Mouse (Mus musculus) v-Abl transformed pro-B cells (cell line): Measurements from ENCODE around the gene Ankrd33.

Experiments
- in situ Hi-C, 2 experiments: fragments of 400-800 bp; cut with MboI; formaldehyde crosslinking; loops; one replicate each; pipeline ENCODE4 v1.15.1; 2025; ENCODE audit not compliant: unreplicated experiment in 2 of 2

Gene Ankrd33

GRCm38 (mm10) chr15:101144176-101144575 is 28.6 kb downstream of the Ankrd33 start:
- in situ Hi-C loops, result loop anchor here in 1 of 2 experiments (10.0 kb wide), 1 partner anchor 51 kb away; no protein-coding TSS in a partner anchor

- in situ Hi-C loops, result loop anchor here (5.0 to 10.0 kb wide), 2 partner anchors 48 to 50 kb away; no protein-coding TSS in a partner anchor
Measured at GRCm38 (mm10) chr15:101144779-101145178, 29.2 kb downstream of the Ankrd33 start.

GRCm38 (mm10) chr15:101145424-101146099 is 30.0 kb downstream of the Ankrd33 start:
- in situ Hi-C loops, result loop anchor here (5.0 to 10.0 kb wide), 2 partner anchors 47 to 49 kb away; no protein-coding TSS in a partner anchor

- in situ Hi-C loops, result loop anchor here (5.0 to 10.0 kb wide), 2 partner anchors 46 to 48 kb away; no protein-coding TSS in a partner anchor
Measured at GRCm38 (mm10) chr15:101146100-101146965, 30.8 kb downstream of the Ankrd33 start.

- in situ Hi-C loops, result loop anchor here (5.0 to 10.0 kb wide), 2 partner anchors 45 to 47 kb away; no protein-coding TSS in a partner anchor
Measured at GRCm38 (mm10) chr15:101147115-101147909, 31.8 kb downstream of the Ankrd33 start.

GRCm38 (mm10) chr15:101147910-101148273 is 32.3 kb downstream of the Ankrd33 start:
- in situ Hi-C loops, result loop anchor here (5.0 to 10.0 kb wide), 2 partner anchors 44 to 47 kb away; no protein-coding TSS in a partner anchor

GRCm38 (mm10) chr15:101148604-101149003 is 33.0 kb downstream of the Ankrd33 start:
- in situ Hi-C loops, result loop anchor here (5.0 to 10.0 kb wide), 2 partner anchors 44 to 46 kb away; no protein-coding TSS in a partner anchor

GRCm38 (mm10) chr15:101151409-101152261 is 36.1 kb downstream of the Ankrd33 start:
- in situ Hi-C loops, result no loop called here

GRCm38 (mm10) chr15:101154700-101155616 is 39.4 kb downstream of the Ankrd33 start:
- in situ Hi-C loops, result no loop called here

- in situ Hi-C loops, result no loop called here
Measured at GRCm38 (mm10) chr15:101160128-101160527, 44.6 kb downstream of the Ankrd33 start.

GRCm38 (mm10) chr15:101160591-101160990 is 45.0 kb downstream of the Ankrd33 start:
- in situ Hi-C loops, result no loop called here

GRCm38 (mm10) chr15:101161534-101161933 is 46.0 kb downstream of the Ankrd33 start:
- in situ Hi-C loops, result no loop called here

- in situ Hi-C loops, result no loop called here
Measured at GRCm38 (mm10) chr15:101163056-101163458, 47.5 kb downstream of the Ankrd33 start.

GRCm38 (mm10) chr15:101163854-101164253 is 48.3 kb downstream of the Ankrd33 start:
- in situ Hi-C loops, result no loop called here

- in situ Hi-C loops, result no loop called here
Measured at GRCm38 (mm10) chr15:101164291-101164690, 48.7 kb downstream of the Ankrd33 start.

GRCm38 (mm10) chr15:101165658-101166437 is 50.3 kb downstream of the Ankrd33 start:
- in situ Hi-C loops, result no loop called here

GRCm38 (mm10) chr15:101167553-101167952 is 52.0 kb downstream of the Ankrd33 start:
- in situ Hi-C loops, result no loop called here
